Comparison of ENCODE assay signal across 25 mouse cellular contexts in genomic region chr19:56999781-57000180, GRCm38 (mm10). TPM values are rescaled to one million over a fixed set of nuclear protein-coding genes. Genes with fewer than 3 reads are reported as not detected.
DNase-seq lines count a peak whose midpoint lies in the region; ATAC-seq and TF ChIP-seq lines count a peak whose summit lies in the region.
"Had no signal": no experiment of that assay in that cellular context is flagged by ENCODE, and none has a peak within 500 bp of the region (broad histone marks: within the 10 kb centered on the region; RNA-seq: fewer than 3 reads in every experiment).

No protein-coding gene starts in this region.

- TF ChIP-seq CTCF in midbrain, postnatal 0 days (IDR thresholded peaks at IDR 0.05): no peak

- no peak overlapping the region for H3K9ac ChIP-seq in midbrain, postnatal 0 days (replicated peaks; ENCODE audit: low read length, poor library complexity, severe bottlenecking)
- no peak overlapping the region for H3K9ac ChIP-seq in midbrain, embryonic 14.5 days (replicated peaks; ENCODE audit: low read length)
- no peak overlapping the region for H3K9ac ChIP-seq in hindbrain, embryonic 12.5 days
- H3K9ac ChIP-seq: heart, embryonic 13.5 days; limb, embryonic 13.5 days; liver, embryonic 15.5 days had no signal

- DNase-seq in cerebellum, adult 9-10 months: peak; percentile 58
- DNase-seq in cerebellum, postnatal 36 days: no peak
- peak; percentile 79 for DNase-seq in midbrain, postnatal 0 days (ENCODE audit: low spot score)
- no peak for DNase-seq in midbrain, embryonic 14.5 days
- no peak for DNase-seq in liver
- no peak for DNase-seq in ovary, postnatal 14 days (ENCODE audit: low spot score)
- DNase-seq: cerebellum, adult 11 months; heart, postnatal 4 days; kidney, adult 18-20 months; kidney, postnatal 14 days; right cerebral cortex, adult 18-20 months; thymus, adult 18-20 months had no signal

- H3K4me2 ChIP-seq in midbrain, postnatal 0 days (ENCODE audit: low read depth, low read length, poor library complexity, severe bottlenecking): no peak overlapping the region
- H3K4me2 ChIP-seq in midbrain, embryonic 14.5 days (ENCODE audit: low read length): no peak overlapping the region
- no peak overlapping the region for H3K4me2 ChIP-seq in hindbrain, embryonic 12.5 days (replicated peaks)
- no peak overlapping the region for H3K4me2 ChIP-seq in myocyte (ENCODE audit: low read depth)
- H3K4me2 ChIP-seq: heart, embryonic 13.5 days; limb, embryonic 13.5 days; liver, embryonic 15.5 days had no signal

- no peak overlapping the region for H3K27ac ChIP-seq in midbrain, postnatal 0 days (ENCODE audit: low read depth, low read length)
- H3K27ac ChIP-seq in midbrain, embryonic 14.5 days (replicated peaks; ENCODE audit: low read depth, low read length): no peak overlapping the region
- H3K27ac ChIP-seq in hindbrain, embryonic 12.5 days: peak overlapping the region; percentile 42; the same call in 1 of the 2 replicates
- H3K27ac ChIP-seq: heart, embryonic 13.5 days; liver, embryonic 15.5 days had no signal

- H3K79me2 ChIP-seq in myocyte (ENCODE audit: control insufficient read depth, insufficient read depth): no peaks in the 10 kb centered on the region

- H3K4me3 ChIP-seq in midbrain, postnatal 0 days (ENCODE audit: low read depth, low read length): no peak overlapping the region
- no peak overlapping the region for H3K4me3 ChIP-seq in midbrain, embryonic 14.5 days (replicated peaks; ENCODE audit: low read depth, low read length)
- no peak overlapping the region for H3K4me3 ChIP-seq in hindbrain, embryonic 12.5 days
- no peak overlapping the region for H3K4me3 ChIP-seq in myocyte
- H3K4me3 ChIP-seq: heart, embryonic 13.5 days; limb, embryonic 13.5 days; liver, embryonic 15.5 days had no signal

- H3K9me3 ChIP-seq in midbrain, postnatal 0 days (ENCODE audit: low read length): no peaks in the 10 kb centered on the region
- H3K9me3 ChIP-seq in midbrain, embryonic 14.5 days (ENCODE audit: control insufficient read depth, low read length): no peaks in the 10 kb centered on the region
- H3K9me3 ChIP-seq in hindbrain, embryonic 12.5 days (replicated peaks): no peaks in the 10 kb centered on the region
- H3K9me3 ChIP-seq: heart, embryonic 13.5 days; limb, embryonic 13.5 days; liver, embryonic 15.5 days had no signal

- no peak for TF ChIP-seq POLR2A in myocyte (IDR thresholded peaks at IDR 0.05; ENCODE audit: insufficient read length, low read depth)

- H3K36me3 ChIP-seq in midbrain, postnatal 0 days (ENCODE audit: insufficient read depth, low read length): no peaks in the 10 kb centered on the region
- H3K36me3 ChIP-seq in midbrain, embryonic 14.5 days (ENCODE audit: control insufficient read depth, insufficient read depth, low read length): no peaks in the 10 kb centered on the region
- H3K36me3 ChIP-seq in hindbrain, embryonic 12.5 days: no peaks in the 10 kb centered on the region
- H3K36me3 ChIP-seq in myocyte (ENCODE audit: control insufficient read depth, insufficient read depth): no peaks in the 10 kb centered on the region
- H3K36me3 ChIP-seq: heart, embryonic 13.5 days; limb, embryonic 13.5 days; liver, embryonic 15.5 days had no signal

- no peak overlapping the region for H3ac ChIP-seq in myocyte (ENCODE audit: control insufficient read depth, insufficient read length)

- ATAC-seq in midbrain, postnatal 0 days (ENCODE audit: low FRiP score): peak; percentile 26; the same call in 1 of the 2 replicates
- no peak for ATAC-seq in midbrain, embryonic 14.5 days (ENCODE audit: low FRiP score, low TSS enrichment)
- ATAC-seq in hindbrain, embryonic 12.5 days (ENCODE audit: low FRiP score): no peak
- ATAC-seq: activated CD4-positive, CD25-positive, alpha-beta regulatory T cell, adult 4 months; forebrain, embryonic 14.5 days; lung, postnatal 0 days; midbrain, embryonic 16.5 days; Patski had no signal

- H3K27me3 ChIP-seq in midbrain, postnatal 0 days (ENCODE audit: insufficient read depth, low read length): no peaks in the 10 kb centered on the region
- H3K27me3 ChIP-seq in midbrain, embryonic 14.5 days (ENCODE audit: control insufficient read depth, insufficient read depth, low read length): no peaks in the 10 kb centered on the region
- no peaks in the 10 kb centered on the region for H3K27me3 ChIP-seq in hindbrain, embryonic 12.5 days
- H3K27me3 ChIP-seq in myocyte (ENCODE audit: control insufficient read depth, insufficient read depth, insufficient read length): no peaks in the 10 kb centered on the region
- H3K27me3 ChIP-seq: heart, embryonic 13.5 days; limb, embryonic 13.5 days; Patski had no signal

- WGBS in midbrain, postnatal 0 days: 67% methylated on average over 2 of the region's 2 CpGs
- 71% methylated on average over 2 of the region's 2 CpGs for WGBS in midbrain, embryonic 14.5 days
- 53% methylated on average over 2 of the region's 2 CpGs for WGBS in hindbrain, embryonic 12.5 days

- peaks cover 5% of the 10 kb centered on the region; the same call in 1 of the 2 replicates for H3K4me1 ChIP-seq in midbrain, postnatal 0 days (ENCODE audit: insufficient read depth, low read length)
- peaks cover 7% of the 10 kb centered on the region; the same call in 1 of the 2 replicates for H3K4me1 ChIP-seq in midbrain, embryonic 14.5 days (ENCODE audit: control insufficient read depth, insufficient read depth, low read length)
- peaks cover 28% of the 10 kb centered on the region for H3K4me1 ChIP-seq in hindbrain, embryonic 12.5 days
- H3K4me1 ChIP-seq: liver, embryonic 15.5 days had no signal

TF ChIP-seq in myocyte, 11 proteins besides CTCF, POLR2A, EP300 and RAD21:
- TF ChIP-seq TCF3 (IDR thresholded peaks at IDR 0.05; ENCODE audit: insufficient read length, low read depth): no peak
- TF ChIP-seq CEBPB (IDR thresholded peaks at IDR 0.05; ENCODE audit: insufficient read depth, poor library complexity, severe bottlenecking): peak; percentile 40; the same call in 1 of the 2 replicates

RNA-seq across cellular contexts. Expression of gene Afap1l2, which starts 8.2 kb away (rescaled TPM):
- 13.2 and 15.3 TPM in 2 replicates for total RNA-seq in midbrain, postnatal 0 days (2014; rRNA removed)
- 8.1 and 10.8 TPM in 2 replicates for polyA plus RNA-seq in midbrain, postnatal 0 days (2015; fragmentation: Nextera tagmentation; extraction: Ambion mirVana)
- 5.7 and 8.8 TPM in 2 replicates for polyA plus RNA-seq in midbrain, embryonic 14.5 days (2014; fragmentation: Nextera tagmentation; extraction: Ambion mirVana)
- polyA plus RNA-seq in hindbrain, embryonic 12.5 days (2016; fragmentation: Nextera tagmentation; extraction: Ambion mirVana): 8.1 and 9.1 TPM in 2 replicates
- 15.2 TPM for polyA plus RNA-seq in myocyte (2012; fragmentation: generic; extraction: Trizol)
- total RNA-seq: granulocyte monocyte progenitor cell, adult 5-6 weeks; megakaryocyte progenitor cell, adult 5-6 weeks; neutrophil, adult 5-6 weeks had no signal
- polyA plus RNA-seq: activated CD4-positive, CD25-positive, alpha-beta regulatory T cell, adult 4 months had no signal

Comparison
In these comparisons a context has a peak if more than half of its experiments do, and no peak if none do; other contexts are left out.
1. DNase-seq: peak in cerebellum, adult 9-10 months (single experiment) and midbrain, postnatal 0 days (single experiment); none in cerebellum, postnatal 36 days (0 of 2), midbrain, embryonic 14.5 days (single experiment), liver (single experiment) and ovary, postnatal 14 days (single experiment).